Mouse (Mus musculus): ENCODE measurements at regions not wholly inside any gene's neighbourhood (a gene's known extent, or its start where the extent isn't known, plus 50 kb on each side); places are given as distances from the start of the nearest gene placed in this dataset.
A peak's percentile ranks its signal among the peaks of the same experiment; 100 is the strongest.

- Histone ChIP-seq H3K4me1 (peaks cover 12% of the 10 kb centered on the region), H3K36me3 (ENCODE audit: poor library complexity, severe bottlenecking) (no peaks in the 10 kb centered on the region), H3K9ac (no peak overlapping the region), H3K4me3 (no peak overlapping the region), H3K27ac (no peak overlapping the region), H3K4me2 (no peak overlapping the region), H3K27me3 (no peaks in the 10 kb centered on the region), H3K9me3 (replicated peaks) (no peaks in the 10 kb centered on the region)
- WGBS: 35% methylated on average over 4 of the region's 4 CpGs
- peak; percentile 50; the same call in 1 of the 2 replicates for ATAC-seq
Observed at GRCm38 (mm10) chr9:32016286-32016685, 99.7 kb upstream of the Arhgap32 start.

GRCm38 (mm10) chr9:32018020-32018419 lies 97.9 kb upstream of the Arhgap32 start:
- Histone ChIP-seq H3K36me3 (ENCODE audit: poor library complexity, severe bottlenecking) (no peaks in the 10 kb centered on the region), H3K27ac (peak overlapping the region; percentile 31; the same call in 1 of the 2 replicates)
- no peak for ATAC-seq

DNA sequence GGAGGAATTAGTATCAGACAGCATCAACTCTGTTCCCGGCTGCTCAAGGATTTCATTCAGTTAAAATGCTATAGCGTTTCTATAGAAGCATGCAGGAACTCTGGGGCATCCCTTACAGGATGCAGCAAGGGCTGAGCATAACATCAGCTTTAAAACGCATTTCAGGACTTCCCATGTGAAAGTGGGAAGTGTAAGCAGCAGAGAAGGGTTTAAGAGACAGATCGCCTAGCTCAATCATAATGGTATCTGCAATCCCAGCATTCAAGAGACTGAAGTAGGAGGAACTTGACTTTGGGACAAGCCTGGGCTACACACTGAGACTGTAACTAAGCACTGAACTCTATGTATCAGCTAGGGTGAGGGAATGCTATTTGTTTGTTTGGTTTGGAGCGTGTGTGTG lies 96.2 kb upstream of the Arhgap32 start:
- Histone ChIP-seq H3K36me3 (ENCODE audit: poor library complexity, severe bottlenecking) (no peaks in the 10 kb centered on the region), H3K9me3 (replicated peaks) (no peaks in the 10 kb centered on the region), H3K4me3 (no peak overlapping the region), H3K9ac (no peak overlapping the region), H3K4me1 (peaks cover 17% of the 10 kb centered on the region), H3K27ac (no peak overlapping the region), H3K27me3 (no peaks in the 10 kb centered on the region), H3K4me2 (no peak overlapping the region)
- ATAC-seq: no peak
- 87% methylated on average over 5 of the region's 5 CpGs for WGBS

More at GRCm38 (mm10) chr9:32018020-32018419, 97.9 kb upstream of the Arhgap32 start:
- Histone ChIP-seq H3K9ac (no peak overlapping the region), H3K27me3 (no peaks in the 10 kb centered on the region), H3K4me2 (no peak overlapping the region), H3K4me3 (no peak overlapping the region), H3K9me3 (replicated peaks) (no peaks in the 10 kb centered on the region), H3K4me1 (peaks cover 17% of the 10 kb centered on the region)

DNA sequence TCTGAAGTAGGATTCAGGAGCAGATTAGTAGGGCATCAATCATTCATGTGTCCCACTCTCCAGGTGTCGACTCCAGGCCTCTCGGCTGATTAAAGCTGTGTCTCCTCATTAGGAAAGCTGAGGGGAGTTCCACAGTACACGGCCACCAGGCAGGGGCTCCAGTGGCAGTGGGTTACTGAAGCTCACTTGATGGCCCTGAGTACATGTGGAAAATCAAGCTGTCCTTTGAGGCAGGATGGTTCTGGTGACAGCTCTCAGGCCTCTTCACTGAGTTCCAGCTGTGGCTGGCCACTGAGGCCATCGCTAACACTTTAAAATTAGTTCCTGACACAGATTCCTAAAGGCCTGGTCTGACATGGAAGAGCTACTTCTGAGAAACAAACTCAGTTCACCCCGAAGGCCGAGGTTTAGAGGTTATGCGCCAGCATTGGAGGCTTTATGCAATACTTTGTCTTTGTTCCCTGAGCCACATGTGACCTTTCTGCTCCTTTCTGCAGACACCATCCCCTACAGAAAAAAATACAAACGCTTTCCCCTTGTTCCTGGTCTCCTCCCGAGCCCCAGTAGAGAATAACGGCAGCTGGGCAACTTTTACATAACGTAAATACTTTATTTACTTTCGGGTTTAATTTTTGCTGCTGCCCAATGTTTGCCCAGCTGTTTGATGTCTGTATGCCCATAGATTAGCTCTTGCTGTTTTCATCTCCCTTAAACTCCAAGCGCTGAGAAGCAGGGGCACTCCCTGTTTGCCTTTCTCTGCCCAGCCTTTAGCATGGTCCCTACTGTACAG lies 94.8 kb upstream of the Arhgap32 start:
- no peaks in the 10 kb centered on the region for H3K9me3 ChIP-seq (replicated peaks)
- no peak overlapping the region for H3K9ac ChIP-seq
- ATAC-seq: no peak
- H3K36me3 ChIP-seq (ENCODE audit: poor library complexity, severe bottlenecking): no peaks in the 10 kb centered on the region
- peaks cover 17% of the 10 kb centered on the region for H3K4me1 ChIP-seq
- no peak overlapping the region for H3K4me3 ChIP-seq
- H3K27ac ChIP-seq: no peak overlapping the region
- 36% methylated on average over 13 of the region's 13 CpGs for WGBS
- no peaks in the 10 kb centered on the region for H3K27me3 ChIP-seq
- H3K4me2 ChIP-seq: no peak overlapping the region

- Histone ChIP-seq H3K27me3 (no peaks in the 10 kb centered on the region), H3K4me1 (peaks cover 11% of the 10 kb centered on the region; the same call in 1 of the 2 replicates), H3K27ac (no peak overlapping the region), H3K4me3 (no peak overlapping the region), H3K36me3 (ENCODE audit: poor library complexity, severe bottlenecking) (no peaks in the 10 kb centered on the region), H3K9me3 (replicated peaks) (no peaks in the 10 kb centered on the region), H3K4me2 (no peak overlapping the region), H3K9ac (no peak overlapping the region)
- WGBS: 36% methylated on average over 3 of the region's 3 CpGs
- ATAC-seq: no peak
Observed at GRCm38 (mm10) chr9:32021755-32022154, 94.2 kb upstream of the Arhgap32 start.

- Histone ChIP-seq H3K27me3 (no peaks in the 10 kb centered on the region), H3K27ac (no peak overlapping the region), H3K9ac (no peak overlapping the region), H3K4me3 (no peak overlapping the region), H3K4me2 (no peak overlapping the region), H3K9me3 (replicated peaks) (no peaks in the 10 kb centered on the region), H3K36me3 (ENCODE audit: poor library complexity, severe bottlenecking) (no peaks in the 10 kb centered on the region), H3K4me1 (peaks cover 11% of the 10 kb centered on the region; the same call in 1 of the 2 replicates)
- WGBS: 91% methylated on average over 10 of the region's 10 CpGs
- no peak for ATAC-seq
Observed at GRCm38 (mm10) chr9:32022996-32023395, 92.9 kb upstream of the Arhgap32 start.

- ATAC-seq: no peak
- Histone ChIP-seq H3K4me3 (no peak overlapping the region), H3K4me1 (peaks cover 11% of the 10 kb centered on the region; the same call in 1 of the 2 replicates), H3K9ac (no peak overlapping the region), H3K27ac (no peak overlapping the region), H3K4me2 (no peak overlapping the region), H3K27me3 (0 out of 2 replicates have a peak, but pooled peaks cover under 1% of the 10 kb centered on the region), H3K9me3 (replicated peaks) (no peaks in the 10 kb centered on the region), H3K36me3 (ENCODE audit: poor library complexity, severe bottlenecking) (no peaks in the 10 kb centered on the region)
- WGBS: 77% methylated on average over 5 of the region's 5 CpGs
Observed at GRCm38 (mm10) chr9:32024767-32025166, 91.2 kb upstream of the Arhgap32 start.

GRCm38 (mm10) chr9:32027962-32028361 lies 88.0 kb upstream of the Arhgap32 start:
- H3K36me3 ChIP-seq (ENCODE audit: poor library complexity, severe bottlenecking): no peaks in the 10 kb centered on the region
- H3K27ac ChIP-seq: no peak overlapping the region
- no peaks in the 10 kb centered on the region for H3K9me3 ChIP-seq (replicated peaks)
- no peak overlapping the region for H3K9ac ChIP-seq
- H3K27me3 ChIP-seq: 0 out of 2 replicates have a peak, but pooled peaks cover 2% of the 10 kb centered on the region
- H3K4me3 ChIP-seq: no peak overlapping the region
- no peaks in the 10 kb centered on the region for H3K4me1 ChIP-seq
- no peak for ATAC-seq
- 32% methylated on average over 8 of the region's 8 CpGs for WGBS
- no peak overlapping the region for H3K4me2 ChIP-seq

DNA sequence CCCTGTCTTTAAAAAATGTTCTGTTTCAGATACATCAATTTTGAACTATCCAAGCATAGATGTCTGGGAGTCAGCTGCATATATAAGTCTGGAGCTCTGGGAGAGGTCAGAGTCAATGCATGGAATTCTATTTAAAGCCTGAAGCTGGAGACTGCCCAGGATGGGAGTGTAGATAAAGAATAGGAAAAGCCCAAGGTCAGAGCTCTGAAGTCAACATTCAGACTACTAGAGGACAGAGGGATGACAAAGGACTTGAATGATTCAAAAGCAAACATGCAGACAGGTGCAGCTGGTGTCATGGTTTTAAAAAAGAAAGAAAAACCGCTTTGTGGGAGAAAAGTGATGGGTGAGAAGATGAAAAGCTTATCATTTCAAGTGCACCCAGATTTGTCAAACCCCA lies 86.9 kb upstream of the Arhgap32 start:
- no peak for ATAC-seq
- Histone ChIP-seq H3K36me3 (ENCODE audit: poor library complexity, severe bottlenecking) (no peaks in the 10 kb centered on the region), H3K27ac (no peak overlapping the region), H3K4me1 (peaks cover 10% of the 10 kb centered on the region), H3K4me3 (no peak overlapping the region), H3K9ac (no peak overlapping the region), H3K9me3 (replicated peaks) (no peaks in the 10 kb centered on the region), H3K4me2 (no peak overlapping the region), H3K27me3 (0 out of 2 replicates have a peak, but pooled peaks cover 2% of the 10 kb centered on the region)
- 93% methylated on average over 1 of the region's 1 CpGs for WGBS

GRCm38 (mm10) chr9:32029786-32030185 lies 86.2 kb upstream of the Arhgap32 start:
- peaks cover 16% of the 10 kb centered on the region for H3K4me1 ChIP-seq
- H3K4me3 ChIP-seq: no peak overlapping the region
- no peaks in the 10 kb centered on the region for H3K36me3 ChIP-seq (ENCODE audit: poor library complexity, severe bottlenecking)
- 80% methylated on average over 2 of the region's 2 CpGs for WGBS
- no peak overlapping the region for H3K9ac ChIP-seq
- no peak overlapping the region for H3K27ac ChIP-seq
- ATAC-seq: no peak
- no peak overlapping the region for H3K4me2 ChIP-seq
- H3K9me3 ChIP-seq (replicated peaks): no peaks in the 10 kb centered on the region
- H3K27me3 ChIP-seq: 0 out of 2 replicates have a peak, but pooled peaks cover 2% of the 10 kb centered on the region

GRCm38 (mm10) chr9:32030203-32030602 lies 85.7 kb upstream of the Arhgap32 start:
- H3K4me2 ChIP-seq: no peak overlapping the region
- H3K27me3 ChIP-seq: 0 out of 2 replicates have a peak, but pooled peaks cover 2% of the 10 kb centered on the region
- 76% methylated on average over 7 of the region's 7 CpGs for WGBS
- no peaks in the 10 kb centered on the region for H3K36me3 ChIP-seq (ENCODE audit: poor library complexity, severe bottlenecking)
- ATAC-seq: no peak
- H3K9ac ChIP-seq: no peak overlapping the region
- peaks cover 21% of the 10 kb centered on the region for H3K4me1 ChIP-seq
- no peaks in the 10 kb centered on the region for H3K9me3 ChIP-seq (replicated peaks)
- H3K4me3 ChIP-seq: no peak overlapping the region
- H3K27ac ChIP-seq: no peak overlapping the region

GRCm38 (mm10) chr9:32031950-32032453 lies 83.9 kb upstream of the Arhgap32 start:
- peaks cover 21% of the 10 kb centered on the region for H3K4me1 ChIP-seq
- H3K27me3 ChIP-seq: 0 out of 2 replicates have a peak, but pooled peaks cover 2% of the 10 kb centered on the region
- peak overlapping the region; percentile 78 for H3K4me2 ChIP-seq
- no peaks in the 10 kb centered on the region for H3K36me3 ChIP-seq (ENCODE audit: poor library complexity, severe bottlenecking)
- WGBS: under 1% methylated on average over 28 of the region's 64 CpGs
- H3K4me3 ChIP-seq: peak overlapping the region; percentile 88
- ATAC-seq: peak; percentile 91
- peak overlapping the region; percentile 94 for H3K9ac ChIP-seq
- no peaks in the 10 kb centered on the region for H3K9me3 ChIP-seq (replicated peaks)
- peak overlapping the region; percentile 83 for H3K27ac ChIP-seq

All from forebrain, embryonic 13.5 days (tissue).